Mouse (Mus musculus) forebrain, embryonic 16.5 days (tissue): ENCODE results near the gene Rai1. TPM values are rescaled to one million over a fixed set of nuclear protein-coding genes. Genes with fewer than 3 reads are reported as not detected.

Experiments used
- ATAC-seq: fragments of 200-750 bp; cut with Nextera tagmentation; 2 replicates; pipeline ENCODE4 v1.8.0; 2017; ENCODE audit warnings: mild to moderate bottlenecking, moderate library complexity
- H3K27ac ChIP-seq: fragments of 300-500 bp; sonication (generic); 2 replicates; pipeline ENCODE4 v1.5.1; 2014; ENCODE audit warnings: low read length, control low read depth
- H3K27me3 ChIP-seq: fragments of 300-500 bp; sonication (generic); replicated peaks from 2 replicates; pipeline ENCODE4 v1.6.1; 2014; ENCODE audit warnings: low read length; ENCODE audit not compliant: control insufficient read depth, insufficient read depth
- H3K36me3 ChIP-seq: fragments of 300-500 bp; sonication (generic); 2 replicates; pipeline ENCODE4 v1.6.1; 2014; ENCODE audit not compliant: control insufficient read depth, insufficient read depth
- H3K4me1 ChIP-seq: fragments of 300-500 bp; sonication (generic); replicated peaks from 2 replicates; pipeline ENCODE4 v1.6.1; 2014; ENCODE audit warnings: low read length; ENCODE audit not compliant: control insufficient read depth, insufficient read depth
- H3K4me2 ChIP-seq: fragments of 300-500 bp; sonication (generic); 2 replicates; pipeline ENCODE4 v1.6.1; 2014; ENCODE audit warnings: mild to moderate bottlenecking, low read length, control low read depth
- H3K4me3 ChIP-seq: fragments of 300-500 bp; sonication (generic); replicated peaks from 2 replicates; pipeline ENCODE4 v1.5.1; 2014; ENCODE audit warnings: mild to moderate bottlenecking, low read length, control low read depth
- H3K9ac ChIP-seq: fragments of 300-500 bp; sonication (generic); replicated peaks from 2 replicates; pipeline ENCODE4 v1.6.1; 2014; ENCODE audit warnings: low read depth, low read length, control low read depth
- H3K9me3 ChIP-seq: fragments of 300-500 bp; sonication (generic); 2 replicates; pipeline ENCODE4 v1.6.1; 2016; ENCODE audit warnings: low read length; ENCODE audit not compliant: control insufficient read depth
- WGBS: fragments of 180-500 bp; shearing (Covaris S2); extraction: QIAGEN DNeasy Blood & Tissue Kit; methylation state at CpG from one replicate; pipeline ENCODE4 v1.1.7; 2014; 5-methylcytosine and 5-hydroxymethylcytosine counted together
- polyA plus RNA-seq: library from polyadenylated mRNA; unstranded; fragments of >200 nt; fragmentation: Nextera tagmentation; extraction: Ambion mirVana; gene quantifications from 2 replicates; pipeline ENCODE4 v1.2.1, GENCODE M21; 2015

Gene Rai1
- polyA plus RNA-seq, 1 experiment from 2014 or later: 30.3 TPM

DNA sequence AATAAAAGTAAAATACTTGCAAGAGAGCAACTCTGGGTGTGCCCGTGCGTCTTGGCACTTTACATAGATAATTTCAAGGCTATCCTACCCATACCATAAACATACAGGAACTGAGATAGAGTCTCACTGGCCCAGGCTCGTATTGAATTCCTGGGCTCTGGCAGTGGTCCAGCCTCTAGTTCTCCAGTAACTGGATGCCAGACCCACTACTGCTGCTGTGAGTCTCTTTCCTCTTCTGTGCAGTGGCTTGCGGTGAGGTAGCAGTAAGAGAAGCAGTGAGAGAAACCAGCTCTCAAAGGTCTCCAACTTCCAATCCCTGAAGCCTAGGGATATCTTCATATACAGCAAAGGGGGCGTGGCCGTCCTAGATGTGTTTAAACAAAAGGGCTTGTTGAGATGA, 2.1 kb upstream of the Rai1 start:
- H3K36me3 ChIP-seq: no peaks in the 10 kb centered on the region
- H3K4me3 ChIP-seq: no peak overlapping the region
- no peak overlapping the region for H3K4me2 ChIP-seq
- H3K9me3 ChIP-seq: no peaks in the 10 kb centered on the region
- H3K4me1 ChIP-seq: peaks cover 17% of the 10 kb centered on the region
- no peaks in the 10 kb centered on the region for H3K27me3 ChIP-seq
- H3K27ac ChIP-seq: no peak overlapping the region
- no peak overlapping the region for H3K9ac ChIP-seq
- 74% methylated on average over 6 of the region's 6 CpGs for WGBS
- no peak for ATAC-seq

DNA sequence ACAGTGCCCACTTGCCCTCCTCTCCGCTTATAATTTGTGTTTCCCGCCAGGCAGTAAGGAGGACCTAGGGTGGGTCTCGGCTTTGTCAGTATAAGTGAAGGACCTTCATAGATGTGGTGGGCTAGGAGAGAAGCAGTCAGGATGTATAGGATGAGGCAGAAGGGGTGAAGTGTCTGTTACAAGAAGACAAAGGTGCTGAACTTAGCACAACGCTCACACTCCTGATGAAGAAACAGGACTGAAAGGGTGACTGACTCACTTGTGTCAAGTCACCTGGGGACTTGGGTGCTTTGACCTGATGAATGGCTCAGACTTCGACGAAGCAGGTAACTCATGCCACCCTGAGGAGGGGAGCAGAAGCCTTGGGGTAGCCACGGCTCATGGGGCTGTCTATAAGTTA, 1.2 kb upstream of the Rai1 start:
- no peak overlapping the region for H3K4me3 ChIP-seq
- no peak overlapping the region for H3K9ac ChIP-seq
- peaks cover 27% of the 10 kb centered on the region for H3K4me1 ChIP-seq
- H3K4me2 ChIP-seq: no peak overlapping the region
- ATAC-seq: no peak
- 94% methylated on average over 7 of the region's 7 CpGs for WGBS
- no peaks in the 10 kb centered on the region for H3K36me3 ChIP-seq
- H3K27ac ChIP-seq: no peak overlapping the region
- no peaks in the 10 kb centered on the region for H3K27me3 ChIP-seq
- H3K9me3 ChIP-seq: no peaks in the 10 kb centered on the region

DNA sequence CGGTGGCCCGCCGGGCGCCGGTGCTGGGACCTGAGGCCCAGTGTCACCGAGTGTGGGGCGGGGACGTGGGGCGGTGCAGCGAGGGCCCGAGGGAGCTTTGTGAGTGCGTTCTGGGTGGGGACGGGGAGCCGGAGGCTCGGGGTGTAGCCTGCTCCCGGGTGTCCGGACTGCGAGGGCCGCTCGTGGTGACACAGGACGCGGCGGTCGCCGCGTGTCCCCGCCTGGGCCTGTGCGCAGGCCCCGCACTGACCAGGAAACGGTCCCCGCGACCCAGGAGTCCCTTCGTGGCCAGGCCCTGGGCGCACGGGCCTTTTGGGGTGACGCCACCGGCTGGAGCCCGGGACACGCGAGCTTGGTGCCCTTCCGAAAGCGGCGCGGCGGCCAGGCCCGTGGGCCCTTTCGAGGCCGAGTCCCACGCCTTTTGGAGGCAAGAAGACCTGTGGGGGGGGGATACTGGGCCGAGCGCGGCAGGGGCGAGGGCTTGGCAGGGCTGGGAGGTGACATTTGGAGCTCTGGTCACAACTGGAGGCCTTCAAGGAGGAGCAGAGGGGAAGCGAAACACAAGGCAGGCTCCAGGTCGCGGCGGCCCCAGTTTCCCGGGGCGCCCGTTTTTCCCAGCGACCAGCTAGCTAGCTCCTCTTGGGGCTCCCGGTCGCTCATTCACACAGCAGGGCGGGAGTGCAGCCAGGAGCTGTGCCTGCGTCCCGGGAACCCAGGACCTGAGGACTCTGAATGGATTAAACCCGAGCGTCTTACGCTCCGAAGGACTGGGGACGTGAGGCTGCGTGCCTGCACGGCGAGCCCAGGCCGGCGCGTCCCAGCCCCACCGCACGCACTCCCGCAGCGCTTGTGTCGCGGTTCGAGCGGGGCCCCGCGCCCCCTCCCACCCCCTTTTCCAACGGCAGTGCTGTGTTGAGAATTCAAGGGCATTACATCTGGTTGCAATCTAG, 1.1 kb downstream of the Rai1 start:
- no peaks in the 10 kb centered on the region for H3K9me3 ChIP-seq
- H3K27ac ChIP-seq: peak overlapping the region; percentile 93
- no peaks in the 10 kb centered on the region for H3K27me3 ChIP-seq
- peak; percentile 58 for ATAC-seq
- H3K4me1 ChIP-seq: peaks cover 36% of the 10 kb centered on the region
- WGBS: under 1% methylated on average over 88 of the region's 88 CpGs
- H3K4me3 ChIP-seq: peak overlapping the region; percentile 63
- H3K4me2 ChIP-seq: peak overlapping the region; percentile 77
- peak overlapping the region; percentile 99 for H3K9ac ChIP-seq
- H3K36me3 ChIP-seq: no peaks in the 10 kb centered on the region

DNA sequence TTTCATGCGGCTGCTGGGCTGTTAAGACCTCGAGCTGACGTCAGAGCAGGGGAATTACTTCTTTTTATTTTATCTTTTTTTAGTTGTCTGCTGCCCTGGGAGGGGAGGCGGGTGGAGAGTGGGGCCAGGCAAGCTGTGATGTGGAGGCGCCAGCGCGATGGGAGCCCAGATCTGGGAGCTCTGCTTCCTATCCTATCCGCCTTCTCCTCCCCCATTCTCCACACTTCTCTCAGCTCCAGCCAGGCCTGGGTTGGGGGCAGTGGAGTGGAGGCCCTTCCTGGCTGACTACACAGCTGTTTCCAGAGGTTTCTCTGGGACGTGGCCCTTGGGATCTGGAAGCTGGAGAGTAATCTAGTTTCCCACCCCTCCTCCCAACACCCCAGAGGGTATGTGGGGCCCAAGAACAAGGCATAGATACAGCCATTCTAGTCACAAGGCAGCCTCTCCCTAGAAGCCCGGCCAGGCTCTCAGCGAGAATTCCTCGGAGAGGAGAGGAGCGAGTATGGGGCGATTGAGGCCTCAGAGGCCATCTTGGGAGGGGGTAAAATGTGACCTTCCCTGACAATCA, 1.8 kb downstream of the Rai1 start:
- H3K4me2 ChIP-seq: peak overlapping the region; percentile 77
- H3K9me3 ChIP-seq: no peaks in the 10 kb centered on the region
- no peaks in the 10 kb centered on the region for H3K36me3 ChIP-seq
- peak overlapping the region; percentile 63 for H3K4me3 ChIP-seq
- H3K4me1 ChIP-seq: peaks cover 36% of the 10 kb centered on the region
- peak overlapping the region; percentile 93 for H3K27ac ChIP-seq
- H3K27me3 ChIP-seq: no peaks in the 10 kb centered on the region
- WGBS: 1% methylated on average over 14 of the region's 14 CpGs
- peak overlapping the region; percentile 99 for H3K9ac ChIP-seq
- ATAC-seq: peak; percentile 43

DNA sequence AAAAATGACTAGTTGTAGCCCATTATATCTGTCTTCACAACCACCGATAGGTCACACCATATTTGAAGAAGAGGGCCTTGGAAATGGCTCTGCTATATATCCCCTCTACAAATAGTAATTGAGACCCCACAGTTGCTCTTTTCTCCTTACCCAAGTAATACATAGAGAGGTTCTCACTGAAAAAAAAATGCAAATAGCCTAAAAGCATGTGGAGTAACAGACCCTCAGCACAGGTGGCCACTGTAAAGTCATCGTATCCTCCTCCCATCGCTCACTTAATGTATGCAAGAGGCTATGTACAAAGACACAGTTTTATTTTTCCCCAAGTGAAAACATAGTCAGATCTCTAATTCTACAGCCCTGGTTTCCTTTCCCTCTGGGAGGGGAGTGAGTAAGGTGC, 2.6 kb downstream of the Rai1 start:
- 69% methylated on average over 3 of the region's 3 CpGs for WGBS
- H3K9me3 ChIP-seq: no peaks in the 10 kb centered on the region
- H3K4me3 ChIP-seq: no peak overlapping the region
- H3K4me2 ChIP-seq: no peak overlapping the region
- H3K27ac ChIP-seq: peak overlapping the region; percentile 54; the same call in 1 of the 2 replicates
- no peaks in the 10 kb centered on the region for H3K36me3 ChIP-seq
- no peak for ATAC-seq
- H3K9ac ChIP-seq: no peak overlapping the region
- H3K4me1 ChIP-seq: peaks cover 39% of the 10 kb centered on the region
- no peaks in the 10 kb centered on the region for H3K27me3 ChIP-seq

DNA sequence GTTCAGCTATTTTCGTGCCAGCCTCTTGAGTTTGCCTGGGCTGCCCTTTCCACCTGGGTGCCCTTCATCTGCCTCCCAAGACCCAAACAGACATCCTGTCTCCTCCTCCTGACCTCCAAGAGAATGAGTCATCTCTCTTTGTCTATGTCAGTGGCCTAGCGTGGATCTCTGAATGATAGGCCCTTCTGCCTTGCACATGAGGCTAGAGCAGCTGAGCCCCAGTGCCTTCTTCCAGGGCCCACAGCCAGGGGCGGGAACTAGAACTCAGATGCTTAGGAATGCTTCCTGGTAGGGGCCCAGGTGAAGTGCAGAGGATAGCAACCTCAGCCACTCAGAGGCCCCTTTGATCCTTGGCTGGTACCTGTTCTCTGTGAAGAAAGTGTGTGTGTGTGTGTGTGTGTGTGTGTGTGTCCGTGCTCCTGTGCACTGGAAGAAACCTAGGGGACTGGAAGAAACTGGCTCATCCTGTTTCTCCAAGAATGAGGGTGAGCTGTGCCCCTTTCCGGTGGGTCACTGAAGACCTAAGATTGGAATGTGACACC, 3.9 kb downstream of the Rai1 start:
- Histone ChIP-seq H3K9ac (no peak overlapping the region), H3K27me3 (no peaks in the 10 kb centered on the region), H3K27ac (no peak overlapping the region), H3K4me3 (no peak overlapping the region), H3K4me1 (peaks cover 52% of the 10 kb centered on the region), H3K36me3 (no peaks in the 10 kb centered on the region), H3K4me2 (no peak overlapping the region), H3K9me3 (no peaks in the 10 kb centered on the region)
- WGBS: 61% methylated on average over 5 of the region's 5 CpGs
- no peak for ATAC-seq

DNA sequence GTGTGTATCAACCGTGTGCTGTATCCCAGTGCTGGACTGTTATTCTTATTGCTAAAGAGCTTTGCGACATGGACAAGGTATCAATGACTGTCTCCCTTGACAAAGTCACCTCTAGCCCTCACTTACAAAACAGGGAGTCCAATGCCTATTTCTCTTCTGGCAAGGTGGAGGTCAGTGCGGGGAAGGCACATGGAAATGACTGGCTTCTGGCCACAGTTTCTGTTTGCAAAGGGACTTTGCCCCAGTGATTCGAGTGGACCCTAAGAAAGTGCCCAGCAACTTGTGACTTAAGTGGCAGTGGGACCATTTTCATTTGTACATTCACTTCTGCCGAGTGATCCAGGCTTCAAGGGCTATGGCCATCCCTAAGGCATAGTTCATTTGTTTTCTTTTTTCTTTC, 5.6 kb downstream of the Rai1 start:
- no peaks in the 10 kb centered on the region for H3K27me3 ChIP-seq

DNA sequence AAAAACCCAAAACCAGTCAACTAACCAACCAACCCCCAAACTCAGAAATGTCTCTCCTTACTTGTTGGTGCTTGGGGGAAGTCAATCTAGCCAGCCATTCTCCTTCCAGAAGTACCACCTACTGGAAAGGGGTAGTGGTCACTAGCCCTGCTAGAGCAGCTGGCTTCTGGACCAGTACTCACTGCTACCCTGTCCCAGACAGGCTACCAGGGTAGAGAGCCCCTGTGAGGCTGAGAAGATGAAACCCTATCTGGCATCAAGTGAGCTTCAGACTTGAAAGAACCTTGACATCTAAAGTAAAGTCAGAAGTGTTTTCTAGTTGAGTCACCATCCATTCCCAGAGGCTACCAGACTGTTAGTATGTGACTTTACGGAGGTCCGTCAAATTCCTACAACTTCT, 6.8 kb downstream of the Rai1 start:
- no peak overlapping the region for H3K4me2 ChIP-seq
- H3K9ac ChIP-seq: no peak overlapping the region
- H3K36me3 ChIP-seq: no peaks in the 10 kb centered on the region
- no peaks in the 10 kb centered on the region for H3K9me3 ChIP-seq
- no peak for ATAC-seq
- H3K4me3 ChIP-seq: no peak overlapping the region
- no peaks in the 10 kb centered on the region for H3K27me3 ChIP-seq
- 95% methylated on average over 2 of the region's 2 CpGs for WGBS
- no peak overlapping the region for H3K27ac ChIP-seq
- H3K4me1 ChIP-seq: peaks cover 64% of the 10 kb centered on the region

More for the DNA sequence above, 5.6 kb downstream of the Rai1 start:
- Histone ChIP-seq H3K4me3 (no peak overlapping the region), H3K9me3 (no peaks in the 10 kb centered on the region), H3K4me1 (peaks cover 60% of the 10 kb centered on the region), H3K36me3 (no peaks in the 10 kb centered on the region), H3K27ac (no peak overlapping the region), H3K4me2 (no peak overlapping the region), H3K9ac (no peak overlapping the region)
- WGBS: 74% methylated on average over 5 of the region's 5 CpGs
- ATAC-seq: no peak

DNA sequence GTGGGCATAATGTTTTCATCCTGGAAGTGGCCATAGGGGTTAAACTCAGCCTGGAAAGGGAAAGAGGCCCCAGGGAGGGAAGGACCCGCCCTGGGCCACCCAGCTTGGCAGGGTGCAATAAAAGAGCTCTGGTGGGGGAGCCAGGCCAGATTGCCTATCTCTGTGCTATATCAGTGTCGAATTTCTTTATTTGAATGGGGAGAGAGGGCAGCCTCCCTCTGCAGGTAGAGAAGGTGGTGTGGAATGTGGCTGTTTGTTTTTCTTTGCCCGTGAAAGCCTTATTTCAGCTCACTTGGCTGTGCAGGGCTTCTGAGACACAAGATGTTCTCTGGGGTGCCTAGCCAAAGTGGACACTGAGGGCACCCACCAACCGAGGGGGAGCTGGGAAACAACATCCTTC, 8.8 kb downstream of the Rai1 start:
- no peak overlapping the region; the same call in 1 of the 2 replicates for H3K9ac ChIP-seq
- H3K36me3 ChIP-seq: no peaks in the 10 kb centered on the region
- peak overlapping the region; percentile 58; the same call in 1 of the 2 replicates for H3K4me2 ChIP-seq
- H3K9me3 ChIP-seq: no peaks in the 10 kb centered on the region
- ATAC-seq: no peak
- H3K4me1 ChIP-seq: peaks cover 43% of the 10 kb centered on the region
- 4% methylated on average over 4 of the region's 4 CpGs for WGBS
- H3K27ac ChIP-seq: peak overlapping the region; percentile 57
- H3K4me3 ChIP-seq: no peak overlapping the region
- H3K27me3 ChIP-seq: no peaks in the 10 kb centered on the region
